Mouse (Mus musculus) hematopoietic stem cell, adult 5-6 weeks (primary cell): ENCODE results near the gene Gm49378. TPM values are rescaled to one million over a fixed set of nuclear protein-coding genes. Genes with fewer than 3 reads are reported as not detected.

Experiments used
- ATAC-seq, 2 experiments: fragments of 125-278 bp in 1 of 2; replicated peaks in 1 of 2; 2 replicates each; pipeline ENCODE4 v1.8.0; 2016 to 2017; ENCODE audit warnings: inconsistent platforms in 2 of 2, mild to moderate bottlenecking in 2 of 2, moderate number of reproducible peaks in 2 of 2, low read depth in 1 of 2, moderate TSS enrichment in 1 of 2; ENCODE audit not compliant: low FRiP score in 2 of 2, poor library complexity in 2 of 2, severe bottlenecking in 2 of 2, insufficient read depth in 1 of 2, low TSS enrichment in 1 of 2
- total RNA-seq: library from RNA; stranded (forward); fragments of 172-1452, 232-1000 nt; gene quantifications from 2 replicates; pipeline ENCODE4 v1.2.3, GENCODE M21; 2017

Gm49378 gene
- total RNA-seq, 1 experiment from 2014 or later, result 8.2 TPM

DNA sequence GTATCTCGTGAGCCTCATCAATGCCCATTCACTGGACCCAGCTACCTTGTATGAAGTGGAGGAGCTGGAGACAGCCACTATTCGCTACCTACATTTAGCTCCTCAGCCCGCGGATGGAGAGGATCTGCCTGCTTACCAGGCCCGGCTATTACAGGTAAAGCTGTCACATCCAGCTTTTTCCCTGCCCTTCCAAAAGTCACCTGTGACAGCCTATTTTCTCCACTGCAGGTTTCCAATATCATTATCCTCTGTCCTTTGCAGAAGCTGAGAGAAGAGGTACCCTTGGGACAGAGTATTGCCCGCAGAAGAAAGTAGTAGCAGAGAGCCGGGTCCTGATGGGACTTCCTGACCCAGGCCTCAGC, 34.4 kb downstream of the Gm49378 start, which contains the start of gene Irf9:
Gene Irf9, plus strand, starts transcription at position 301 of the 362 bp plus-strand sequence.
- ATAC-seq, result peak in 1 of 2 experiments; percentile 2; a peak in 1 of 4 replicates

DNA sequence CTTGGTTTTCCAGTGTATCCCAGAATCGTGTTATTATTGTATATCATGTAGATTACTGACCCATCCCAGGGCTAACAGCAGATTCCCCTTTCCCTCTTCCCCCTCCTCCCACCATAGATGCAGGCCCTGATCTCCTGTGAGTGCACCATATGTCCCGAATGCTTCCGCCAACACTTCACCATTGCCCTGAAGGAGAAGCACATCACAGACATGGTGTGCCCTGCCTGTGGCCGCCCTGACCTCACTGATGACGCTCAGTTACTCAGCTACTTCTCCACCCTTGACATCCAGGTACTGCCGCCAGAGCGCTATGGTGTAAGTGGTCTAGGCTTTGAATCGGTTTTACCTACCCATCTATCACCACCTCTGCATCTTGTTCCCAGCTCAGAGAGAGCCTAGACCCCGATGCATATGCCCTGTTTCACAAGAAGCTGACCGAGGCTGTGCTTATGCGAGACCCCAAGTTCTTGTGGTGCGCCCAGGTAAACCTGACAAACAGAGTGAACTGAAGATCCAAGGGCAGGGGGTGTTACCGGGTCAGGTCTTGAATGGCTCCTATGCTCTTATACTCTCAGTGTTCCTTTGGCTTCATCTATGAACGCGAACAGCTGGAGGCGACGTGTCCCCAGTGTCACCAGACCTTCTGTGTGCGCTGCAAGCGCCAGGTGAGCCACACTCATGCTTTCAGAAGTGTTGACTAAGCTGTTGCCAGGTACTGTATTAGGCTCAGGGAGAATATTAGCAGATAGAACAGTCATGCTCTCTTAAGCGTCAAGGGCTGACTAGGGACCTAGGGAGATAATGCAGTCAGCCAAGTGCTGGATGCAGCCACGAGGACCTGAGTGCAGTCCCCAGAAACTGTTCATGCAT, 38.9 kb downstream of the Gm49378 start:
- no peak for ATAC-seq

DNA sequence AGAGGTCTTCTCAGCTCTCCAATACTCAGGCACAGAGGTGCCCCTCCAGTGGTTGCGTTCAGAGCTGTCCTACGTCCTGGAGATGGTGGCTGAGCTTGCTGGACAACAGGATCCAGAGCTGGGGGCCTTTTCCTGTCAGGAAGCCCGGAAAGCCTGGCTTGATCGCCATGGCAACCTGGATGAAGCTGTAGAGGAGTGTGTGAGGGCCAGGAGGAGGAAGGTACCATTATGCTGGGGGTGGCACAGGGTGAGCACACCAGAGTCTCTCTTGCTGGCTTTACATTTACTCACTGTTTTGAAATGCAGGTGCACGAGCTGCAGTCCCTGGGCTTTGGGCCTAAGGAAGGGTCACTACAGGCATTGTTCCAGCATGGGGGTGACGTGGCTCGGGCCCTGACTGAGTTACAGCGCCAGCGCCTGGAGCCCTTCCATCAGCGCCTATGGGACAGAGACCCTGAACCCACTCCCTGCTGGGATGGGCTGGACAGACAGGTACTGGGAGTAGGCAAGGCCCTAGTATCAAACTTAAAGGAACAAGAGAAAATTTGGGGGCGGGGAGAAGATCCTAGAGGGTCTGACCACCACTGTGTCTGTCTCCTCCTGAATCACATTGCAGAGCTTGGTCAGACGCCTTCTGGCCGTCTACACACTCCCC, 41.5 kb downstream of the Gm49378 start:
- no peak for ATAC-seq

DNA sequence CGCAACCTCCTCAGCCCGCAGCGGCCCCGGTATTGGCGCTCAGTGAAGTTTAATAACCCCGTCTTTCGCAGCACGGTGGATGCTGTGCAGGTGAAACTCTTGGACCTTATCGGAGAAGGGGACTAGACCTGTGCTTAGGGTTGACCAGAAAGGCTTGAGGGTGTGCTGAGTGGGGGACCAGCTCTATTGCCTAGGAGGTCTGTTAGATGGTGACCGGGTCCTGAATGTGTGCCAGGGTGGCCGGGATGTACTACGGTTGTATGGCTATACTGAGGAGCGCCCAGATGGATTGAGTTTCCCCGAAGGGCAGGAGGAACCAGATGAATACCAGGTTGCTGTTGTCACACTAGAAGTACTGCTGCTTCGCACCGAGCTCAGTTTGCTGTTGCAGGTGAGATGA, 45.5 kb downstream of the Gm49378 start:
- ATAC-seq, result no peak

DNA sequence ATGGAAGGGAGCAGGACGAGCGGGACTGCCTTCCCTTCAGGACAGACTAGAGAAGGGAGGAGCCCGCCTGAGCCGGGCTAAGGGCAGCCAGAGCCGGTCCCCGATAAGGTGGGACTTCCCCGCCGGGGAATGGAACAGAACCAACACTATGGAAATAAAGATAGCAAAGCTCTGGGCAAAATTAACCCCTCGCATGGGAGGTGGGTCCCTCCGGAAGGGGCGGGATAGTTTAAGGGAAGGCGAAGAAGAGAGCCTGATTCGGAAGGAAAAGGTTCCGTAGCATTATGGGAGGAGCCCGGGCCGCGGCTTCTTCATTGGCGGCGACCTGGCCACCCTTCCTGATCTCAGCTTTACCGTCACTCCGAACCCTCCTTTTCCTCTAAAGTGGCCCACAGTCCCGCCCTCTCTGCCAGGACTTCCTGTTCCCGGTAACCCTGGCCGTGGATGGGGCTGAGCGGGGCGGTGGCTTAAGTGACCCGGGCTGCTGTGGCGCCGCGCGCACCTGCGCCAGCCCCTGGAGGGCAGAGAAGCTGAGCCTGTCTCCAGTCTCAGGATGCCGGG, 46.3 kb downstream of the Gm49378 start, which contains the start of gene Rnf31:
Gene Rnf31, plus strand, starts transcription at position 378 of the 561 bp plus-strand sequence.
- ATAC-seq, result peak; percentile 77 to 88

DNA sequence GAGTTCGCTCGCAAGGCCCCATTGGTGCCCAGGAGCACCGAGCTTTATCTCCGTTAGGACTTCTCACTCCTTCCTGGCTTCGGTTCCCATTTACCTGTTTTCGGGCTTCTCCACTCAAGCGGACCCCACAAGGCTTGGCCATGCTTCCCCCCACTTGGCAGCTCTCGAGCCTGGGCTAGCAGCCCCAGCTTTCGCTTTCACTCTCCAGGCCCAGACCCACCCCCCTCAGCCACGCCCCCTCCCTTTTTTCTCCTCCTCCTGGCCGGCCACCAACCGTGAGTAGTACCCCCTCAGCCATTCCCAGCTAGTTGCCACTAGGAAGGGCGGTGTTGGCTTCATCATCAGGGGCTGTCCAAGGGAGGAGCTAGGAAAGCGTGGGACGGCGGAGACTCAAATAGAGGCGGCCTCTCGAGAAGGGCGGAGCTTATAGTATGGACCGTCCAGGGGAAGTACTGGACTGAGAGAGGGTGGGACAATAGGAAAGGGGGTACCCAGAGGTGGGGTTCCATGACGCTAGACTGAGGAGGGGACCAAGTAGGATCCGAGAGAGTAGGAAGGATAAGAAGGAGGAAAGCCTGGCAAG, 46.9 kb downstream of the Gm49378 start, which contains the start of gene Psme2:
Gene Psme2, minus strand, starts transcription at position 366 of the 583 bp plus-strand sequence.
- peak; percentile 82 to 92 for ATAC-seq

DNA sequence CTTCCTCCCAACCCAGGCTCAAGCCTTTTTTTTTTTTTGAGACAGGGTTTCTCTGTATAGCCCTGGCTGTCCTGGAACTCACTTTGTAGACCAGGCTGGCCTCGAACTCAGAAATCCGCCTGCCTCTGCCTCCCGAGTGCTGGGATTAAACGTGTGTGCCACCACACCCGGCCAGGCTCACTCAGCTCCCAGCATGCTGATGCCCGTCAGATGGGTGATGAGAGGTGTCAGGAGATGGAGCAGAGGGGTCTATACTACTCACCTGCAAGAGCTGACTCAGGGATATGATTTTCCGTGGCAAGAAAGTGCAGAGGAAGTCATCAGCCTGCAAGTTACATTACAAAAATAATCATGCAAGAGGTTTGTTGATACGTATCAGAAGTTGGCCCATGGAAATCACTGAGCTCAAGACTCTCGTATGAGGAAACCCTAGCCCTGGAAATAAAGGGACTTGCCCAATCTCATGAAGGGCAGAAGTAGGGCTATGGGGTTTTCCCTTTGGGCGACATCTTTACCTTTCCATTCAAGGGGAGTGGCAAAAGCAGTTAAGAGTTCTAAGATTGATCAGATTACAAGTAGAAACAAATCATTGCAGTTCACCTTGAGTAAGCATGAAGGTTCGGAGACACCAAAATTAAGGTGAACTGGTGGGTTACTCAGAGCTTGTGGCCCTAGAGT, 47.8 kb downstream of the Gm49378 start:
- ATAC-seq, result no peak

DNA sequence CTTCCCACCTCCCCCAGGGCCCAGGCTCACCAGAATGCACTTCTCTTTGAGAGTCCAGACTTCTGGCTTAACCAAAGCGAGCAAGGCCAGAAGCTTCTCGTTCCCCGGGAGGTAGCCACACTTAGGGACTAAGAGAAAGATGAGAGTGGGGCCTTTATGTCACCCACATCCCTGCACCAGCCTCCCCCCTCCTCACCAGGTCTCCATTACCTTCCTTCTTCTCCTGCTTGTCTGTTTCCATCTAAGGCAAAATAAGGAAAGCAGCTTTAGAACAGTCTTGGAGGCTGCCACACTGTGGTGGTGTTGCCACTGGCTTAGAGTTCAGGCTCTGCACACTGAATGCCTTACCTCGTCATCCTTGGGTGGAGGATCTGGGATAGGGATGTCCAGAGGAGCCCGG, 48.4 kb downstream of the Gm49378 start:
- ATAC-seq, result no peak

DNA sequence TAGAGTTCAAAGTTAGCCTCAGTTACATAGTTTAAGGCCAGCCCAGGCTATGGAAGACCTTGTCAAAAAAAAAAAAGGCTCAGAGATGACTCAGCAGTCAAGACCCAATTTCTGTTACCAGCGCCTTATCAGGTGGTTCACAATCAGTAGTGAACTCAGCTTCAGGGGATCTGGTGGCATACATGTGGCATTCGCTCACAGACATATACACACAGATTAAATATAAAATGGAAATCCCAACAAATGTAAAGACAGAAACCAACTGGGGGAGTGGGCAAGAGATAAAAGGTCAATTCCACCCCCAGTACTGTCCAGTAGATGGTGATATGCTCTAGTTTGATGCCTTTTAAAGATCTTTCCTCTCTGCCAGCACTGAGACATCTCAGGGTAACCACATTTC, 51.5 kb downstream of the Gm49378 start:
- ATAC-seq, result no peak

DNA sequence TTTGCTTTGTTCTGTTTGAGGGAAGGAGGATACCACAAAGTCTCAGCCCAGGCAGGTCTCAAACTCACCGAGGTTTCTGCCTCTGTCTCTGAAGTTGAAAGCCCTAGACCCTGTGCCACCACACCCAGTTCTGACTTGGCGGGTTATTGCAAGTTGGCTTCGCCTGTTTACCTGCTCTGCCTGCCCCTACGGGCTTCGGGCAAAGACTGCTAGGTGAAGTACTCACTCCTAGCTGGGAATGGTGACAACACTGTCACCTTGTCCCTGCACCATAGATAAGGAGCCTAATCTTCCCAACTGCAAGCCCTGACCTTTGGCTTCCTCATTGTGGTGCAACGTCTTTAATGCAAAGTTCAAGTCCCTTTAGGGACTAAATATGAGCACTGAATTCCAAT, 52.1 kb downstream of the Gm49378 start:
- peak in 1 of 2 experiments; percentile 34; a peak in 1 of 4 replicates for ATAC-seq

DNA sequence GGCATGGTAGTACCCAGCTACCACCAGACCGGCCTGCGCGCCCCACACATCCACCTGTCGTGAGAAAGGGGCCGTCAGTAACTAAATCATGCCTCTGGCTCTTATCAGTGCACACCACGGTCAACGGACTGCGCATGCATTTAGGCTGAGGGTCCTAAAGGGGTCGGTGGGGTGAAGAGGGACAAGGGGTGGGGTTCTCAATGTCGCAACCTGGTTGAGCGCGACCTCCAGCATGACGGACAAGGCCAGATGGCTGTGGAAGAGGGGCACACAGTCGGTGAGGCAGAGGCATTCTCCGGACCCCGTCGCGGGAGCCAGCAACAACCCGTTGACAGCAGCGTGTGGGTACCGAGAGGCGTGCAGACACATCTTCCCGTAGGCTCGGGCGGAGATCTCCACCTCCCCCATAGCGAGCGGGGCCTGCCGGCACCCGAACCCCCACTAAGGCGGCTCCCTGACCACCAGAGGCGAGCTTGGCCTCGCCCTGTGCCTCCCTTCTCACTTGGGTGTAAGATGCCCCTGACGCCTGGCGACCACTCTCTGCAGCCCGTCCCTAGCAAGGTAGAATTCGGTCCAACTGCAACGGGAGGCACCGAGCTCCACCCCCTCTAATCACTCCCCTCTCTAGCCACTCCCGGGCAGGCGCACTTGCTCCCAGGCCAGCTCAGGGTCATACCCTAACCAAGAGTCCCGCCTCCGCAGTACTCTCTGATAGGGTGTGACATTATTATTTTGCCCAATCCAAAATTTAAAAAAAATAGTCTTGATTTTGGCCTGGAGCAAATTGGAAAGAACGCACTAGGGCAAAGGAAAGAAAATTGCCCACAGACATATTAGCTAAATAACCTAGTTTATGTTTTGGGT, 52.8 kb downstream of the Gm49378 start, which contains the start of gene Emc9:
Gene Emc9, minus strand, starts transcription at position 601 of the 864 bp plus-strand sequence.
- ATAC-seq, result peak; percentile 89

DNA sequence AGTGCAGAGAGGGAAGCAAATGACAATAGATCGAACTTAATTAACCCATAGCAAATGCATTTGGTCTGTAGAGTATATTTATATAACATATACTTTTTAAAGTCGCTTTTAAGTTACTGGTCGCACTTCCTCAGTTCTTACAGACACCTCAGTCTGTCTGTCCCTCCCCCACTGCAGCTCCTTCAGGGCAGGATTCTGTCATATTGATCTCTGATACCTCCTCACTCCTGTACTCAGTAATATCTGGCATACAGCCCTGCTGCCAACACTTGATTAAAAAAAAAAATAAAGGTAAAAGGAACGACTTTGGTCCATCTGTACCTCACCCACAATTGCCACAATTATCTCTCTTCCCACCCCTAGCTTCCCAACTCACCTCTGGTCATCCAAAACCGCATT, 53.4 kb downstream of the Gm49378 start:
- no peak for ATAC-seq

DNA sequence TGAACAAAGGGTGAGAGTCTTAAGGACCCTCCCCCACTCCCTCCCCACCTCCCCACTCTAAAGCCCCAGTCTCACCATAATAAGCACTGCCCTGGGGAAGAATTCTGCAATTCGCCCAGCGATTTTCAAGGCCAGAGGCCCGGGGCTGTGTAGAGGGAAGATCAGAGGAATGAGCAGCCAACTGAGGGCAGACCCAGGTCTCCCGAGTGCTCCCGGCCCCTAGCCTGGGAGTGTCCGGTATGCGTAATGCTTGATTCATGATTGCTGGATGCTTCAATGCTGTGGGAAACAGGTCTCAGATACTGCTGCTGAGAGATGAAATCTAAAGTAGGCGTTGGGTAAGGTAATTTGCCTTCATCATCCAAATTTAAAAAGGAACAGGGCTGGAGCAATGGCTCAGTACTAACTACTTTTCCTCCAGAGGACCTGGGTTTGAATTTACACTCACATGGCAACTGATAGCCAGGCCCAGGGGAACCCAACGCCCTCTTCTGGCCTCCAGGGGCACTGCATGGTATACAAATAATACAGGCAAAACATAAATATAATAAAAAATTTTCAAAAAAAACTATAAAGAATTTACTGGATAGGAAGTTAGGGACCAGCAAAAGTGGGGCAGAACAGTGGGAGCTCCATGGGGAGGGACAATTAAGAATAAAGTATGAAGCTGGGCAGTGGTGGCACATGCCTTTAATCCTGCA, 55.6 kb downstream of the Gm49378 start:
- ATAC-seq, result no peak

DNA sequence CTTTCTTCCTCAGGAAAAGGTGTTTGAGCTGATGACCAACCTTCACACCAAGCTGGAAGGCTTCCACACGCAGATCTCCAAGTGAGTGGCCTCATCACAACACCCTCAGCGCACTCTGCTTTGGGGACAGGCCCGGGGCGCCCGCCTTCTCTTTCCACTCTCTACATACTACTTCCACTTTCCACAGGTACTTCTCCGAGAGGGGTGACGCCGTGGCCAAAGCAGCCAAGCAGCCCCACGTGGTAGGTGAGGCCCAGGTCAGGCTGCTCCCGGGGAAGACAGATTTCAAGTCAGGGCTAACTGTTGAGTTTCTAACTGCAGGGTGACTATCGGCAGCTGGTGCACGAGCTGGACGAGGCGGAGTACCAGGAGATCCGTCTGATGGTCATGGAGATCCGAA, 57.0 kb downstream of the Gm49378 start:
- ATAC-seq, result no peak

DNA sequence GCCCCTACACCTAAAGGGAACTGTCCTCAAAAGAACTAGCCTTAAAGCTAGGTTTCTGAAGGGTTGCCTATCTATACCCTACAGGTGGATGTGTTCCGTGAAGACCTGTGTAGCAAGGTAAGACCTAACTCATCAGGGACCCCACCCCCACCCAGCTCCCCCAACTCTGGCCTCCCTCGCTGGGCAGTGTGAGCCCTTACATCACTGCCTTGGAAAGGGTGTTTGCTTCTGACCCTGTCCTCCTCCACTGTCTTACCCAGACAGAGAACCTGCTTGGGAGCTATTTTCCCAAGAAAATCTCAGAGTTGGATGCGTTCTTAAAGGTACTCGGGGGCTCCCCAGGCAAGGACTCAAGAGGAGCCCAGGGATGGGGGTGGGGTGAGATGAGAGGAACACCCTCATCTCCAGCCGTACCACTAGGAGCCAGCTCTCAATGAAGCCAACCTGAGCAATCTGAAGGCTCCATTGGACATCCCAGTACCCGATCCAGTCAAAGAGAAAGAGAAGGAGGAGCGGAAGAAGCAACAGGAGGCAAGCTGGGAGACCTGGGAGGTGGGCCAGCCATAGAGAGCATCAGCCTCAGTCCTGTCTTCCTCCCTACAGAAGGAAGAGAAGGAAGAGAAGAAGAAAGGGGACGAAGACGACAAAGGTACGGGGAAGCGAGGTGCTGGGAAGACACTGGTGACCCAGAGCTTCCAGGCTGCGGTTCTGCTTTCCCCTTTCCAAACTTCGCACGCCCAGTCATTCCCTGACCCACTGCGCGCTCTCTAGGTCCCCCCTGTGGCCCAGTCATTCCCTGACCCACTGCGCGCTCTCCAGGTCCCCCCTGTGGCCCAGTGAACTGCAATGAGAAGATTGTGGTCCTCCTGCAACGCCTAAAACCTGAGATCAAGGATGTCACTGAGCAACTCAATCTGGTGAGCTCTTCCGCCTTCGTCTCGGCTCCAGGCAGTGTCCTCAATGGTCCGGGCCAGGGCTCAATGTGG, 57.9 kb downstream of the Gm49378 start:
- ATAC-seq, result no peak
